Mouse (Mus musculus) heart, postnatal 10 days (tissue): Measurements from ENCODE around the gene Tmem243. TPM values are rescaled to one million over a fixed set of nuclear protein-coding genes. Genes with fewer than 3 reads are reported as not detected.
"Not testable (repeated sequence)": the region's sequence is repeated elsewhere in the genome, so short reads cannot be mapped to it uniquely, and the experiment has no call there.

Source experiments
- DNase-seq, 2 experiments: peaks; one replicate each; pipeline ENCODE4 v3.0.0; 2021
- intact Hi-C: fragments of 180-260 bp; cut with DNase I; formaldehyde crosslinking; loops from one replicate; pipeline ENCODE4 v1.15.1; 2025
- total RNA-seq, 2 experiments: library from RNA; stranded (reverse); gene quantifications; 2 replicates each; pipeline ENCODE4 v1.2.3; 2021

Gene Tmem243
- total RNA-seq, 2 experiments from 2014 or later, result 7.2 to 8.9 TPM

- intact Hi-C loops, result no loop called here
Observed at GRCm38 (mm10) chr5:9163411-9163810, 62.9 kb downstream of the Tmem243 start.

GRCm38 (mm10) chr5:9165151-9165550 is 64.7 kb downstream of the Tmem243 start:
- peak in 1 of 2 experiments; percentile 8 for DNase-seq
- intact Hi-C loops, result not testable (repeated sequence)

More at GRCm38 (mm10) chr5:9163411-9163810, 62.9 kb downstream of the Tmem243 start:
- DNase-seq, result no peak

GRCm38 (mm10) chr5:9166366-9166765 is 65.9 kb downstream of the Tmem243 start:
- intact Hi-C loops, result no loop called here
- no peak for DNase-seq

GRCm38 (mm10) chr5:9169328-9170005 is 69.0 kb downstream of the Tmem243 start:
- intact Hi-C loops, result loop anchor here (2.0 kb wide), 1 partner anchor 257 kb away; no protein-coding TSS in a partner anchor
- not testable (repeated sequence) for DNase-seq

GRCm38 (mm10) chr5:9173295-9173694 is 72.8 kb downstream of the Tmem243 start:
- intact Hi-C loops, result no loop called here

GRCm38 (mm10) chr5:9186467-9186866 is 86.0 kb downstream of the Tmem243 start:
- intact Hi-C loops, result no loop called here
- no peak for DNase-seq

More at GRCm38 (mm10) chr5:9173295-9173694, 72.8 kb downstream of the Tmem243 start:
- DNase-seq, result no peak

Other genes starting within 250 kb of the Tmem243 start
- gene Abcb4, start 207.0 kb upstream of the Tmem243 start, total RNA-seq, result 1 to 10 TPM; 4.1 to 4.8 TPM
- 10 to 100 TPM; 22.9 to 27.0 TPM for gene Crot, start 103.3 kb upstream of the Tmem243 start, total RNA-seq
- 10 to 100 TPM; 18.4 to 19.4 TPM for gene Dmtf1, start 61.1 kb downstream of the Tmem243 start, total RNA-seq
- gene 9330182L06Rik, start 165.4 kb downstream of the Tmem243 start, total RNA-seq, result under 1 TPM; 0.17 to 0.36 TPM